Mouse (Mus musculus): ENCODE measurements around the gene Ttc30a2.
A peak's percentile ranks its signal among the peaks of the same experiment; 100 is the strongest.

- no peak for TF ChIP-seq POLR2A (IDR thresholded peaks at IDR 0.05; ENCODE audit: insufficient read depth, low read depth, low read length)
- TF ChIP-seq CTCF (IDR thresholded peaks at IDR 0.05) = peak; percentile 78
- no peak for TF ChIP-seq EP300 (IDR thresholded peaks at IDR 0.05; ENCODE audit: insufficient read depth, low read depth, low read length)
Observed at GRCm38 (mm10) chr2:75964972-75965371, 13.0 kb downstream of the Ttc30a2 start.
